Mouse (Mus musculus): ENCODE measurements at regions not wholly inside any gene's neighbourhood (a gene's known extent, or its start where the extent isn't known, plus 50 kb on each side); places are given as distances from the start of the nearest gene placed in this dataset.

DNA sequence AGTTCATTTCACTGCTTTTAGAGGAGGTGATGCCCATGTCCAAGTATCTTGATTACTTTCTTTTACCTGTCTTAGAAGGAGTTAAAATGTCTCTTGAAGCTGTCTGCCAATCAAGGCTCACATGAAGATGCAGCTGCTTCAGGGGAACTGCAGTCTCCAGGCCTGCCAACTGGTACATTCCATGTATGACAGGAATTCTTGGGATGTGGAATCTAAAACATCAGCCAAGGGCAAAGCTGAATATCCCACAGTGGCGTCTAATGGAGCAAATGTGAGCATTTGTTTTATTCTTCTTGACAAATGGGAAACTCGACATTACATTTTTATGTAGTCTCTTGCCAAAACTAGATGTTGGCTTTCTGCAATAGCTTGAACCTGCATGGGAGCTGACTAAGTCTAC, 438.7 kb upstream of the Adamts5 start:
- H3K27me3 ChIP-seq (replicated peaks; ENCODE audit: control insufficient read depth, insufficient read depth, low read length), result no peaks in the 10 kb centered on the region
- H3K4me2 ChIP-seq (ENCODE audit: low read length), result no peak overlapping the region
- H3K36me3 ChIP-seq (ENCODE audit: control insufficient read depth, insufficient read depth, low read length), result no peaks in the 10 kb centered on the region
- no peak overlapping the region for H3K4me3 ChIP-seq (ENCODE audit: low read length)
- H3K9me3 ChIP-seq (ENCODE audit: control insufficient read depth, low read length), result no peaks in the 10 kb centered on the region
- no peaks in the 10 kb centered on the region for H3K4me1 ChIP-seq (ENCODE audit: control insufficient read depth, insufficient read depth, low read depth, low read length)
- no peak for ATAC-seq
- WGBS, result 81% methylated on average over 2 of the region's 2 CpGs
- H3K9ac ChIP-seq (ENCODE audit: low read depth, low read length), result no peak overlapping the region
- H3K27ac ChIP-seq (ENCODE audit: low read depth, low read length), result no peak overlapping the region

- Histone ChIP-seq H3K4me3 (ENCODE audit: low read length) (no peak overlapping the region), H3K4me1 (ENCODE audit: control insufficient read depth, insufficient read depth, low read depth, low read length) (no peaks in the 10 kb centered on the region), H3K9me3 (ENCODE audit: control insufficient read depth, low read length) (no peaks in the 10 kb centered on the region), H3K4me2 (ENCODE audit: low read length) (no peak overlapping the region), H3K27ac (ENCODE audit: low read depth, low read length) (no peak overlapping the region), H3K9ac (ENCODE audit: low read depth, low read length) (no peak overlapping the region), H3K36me3 (ENCODE audit: control insufficient read depth, insufficient read depth, low read length) (no peaks in the 10 kb centered on the region), H3K27me3 (replicated peaks; ENCODE audit: control insufficient read depth, insufficient read depth, low read length) (no peaks in the 10 kb centered on the region)
- ATAC-seq, result no peak
- WGBS, result 75% methylated on average over 2 of the region's 2 CpGs
These were observed 423.8 kb upstream of the Adamts5 start for GRCm38 (mm10) chr16:86325406-86325805.

DNA sequence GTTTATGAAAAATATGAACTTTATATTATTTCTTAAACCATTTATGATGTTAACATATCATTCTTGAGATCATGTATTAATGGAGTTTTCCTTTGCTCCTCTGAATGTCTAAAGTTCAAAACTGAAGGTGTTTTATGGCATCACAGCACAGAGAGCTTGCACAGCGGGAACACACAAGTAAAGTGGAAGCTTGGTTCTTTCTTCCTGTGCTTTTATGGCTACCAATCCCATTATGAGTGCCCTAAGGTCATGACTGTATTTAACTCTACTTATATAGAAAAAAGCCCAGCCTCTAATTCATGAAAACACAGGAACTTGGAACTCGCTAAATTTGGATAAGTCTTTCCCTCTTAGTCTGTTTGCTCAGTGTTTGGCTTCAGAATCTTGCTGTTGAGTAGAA, 417.3 kb upstream of the Adamts5 start:
- no peak overlapping the region for H3K9ac ChIP-seq (ENCODE audit: low read depth, low read length)
- H3K4me1 ChIP-seq (ENCODE audit: control insufficient read depth, insufficient read depth, low read depth, low read length), result no peaks in the 10 kb centered on the region
- H3K9me3 ChIP-seq (ENCODE audit: control insufficient read depth, low read length), result no peaks in the 10 kb centered on the region
- no peak overlapping the region for H3K4me3 ChIP-seq (ENCODE audit: low read length)
- H3K36me3 ChIP-seq (ENCODE audit: control insufficient read depth, insufficient read depth, low read length), result no peaks in the 10 kb centered on the region
- WGBS, result 81% methylated on average over 2 of the region's 2 CpGs
- no peaks in the 10 kb centered on the region for H3K27me3 ChIP-seq (replicated peaks; ENCODE audit: control insufficient read depth, insufficient read depth, low read length)
- no peak for ATAC-seq
- H3K4me2 ChIP-seq (ENCODE audit: low read length), result no peak overlapping the region
- no peak overlapping the region for H3K27ac ChIP-seq (ENCODE audit: low read depth, low read length)

GRCm38 (mm10) chr16:86309696-86310095, 408.1 kb upstream of the Adamts5 start:
- Histone ChIP-seq H3K9ac (ENCODE audit: low read depth, low read length) (no peak overlapping the region), H3K9me3 (ENCODE audit: control insufficient read depth, low read length) (no peaks in the 10 kb centered on the region), H3K27ac (ENCODE audit: low read depth, low read length) (no peak overlapping the region), H3K36me3 (ENCODE audit: control insufficient read depth, insufficient read depth, low read length) (no peaks in the 10 kb centered on the region), H3K4me3 (ENCODE audit: low read length) (no peak overlapping the region), H3K27me3 (replicated peaks; ENCODE audit: control insufficient read depth, insufficient read depth, low read length) (no peaks in the 10 kb centered on the region), H3K4me1 (ENCODE audit: control insufficient read depth, insufficient read depth, low read depth, low read length) (no peaks in the 10 kb centered on the region), H3K4me2 (ENCODE audit: low read length) (no peak overlapping the region)
- ATAC-seq, result no peak
- WGBS, result 62% methylated on average over 2 of the region's 2 CpGs

GRCm38 (mm10) chr16:86303869-86304268, 402.2 kb upstream of the Adamts5 start:
- Histone ChIP-seq H3K27me3 (replicated peaks; ENCODE audit: control insufficient read depth, insufficient read depth, low read length) (no peaks in the 10 kb centered on the region), H3K9me3 (ENCODE audit: control insufficient read depth, low read length) (no peaks in the 10 kb centered on the region), H3K9ac (ENCODE audit: low read depth, low read length) (no peak overlapping the region), H3K4me2 (ENCODE audit: low read length) (no peak overlapping the region), H3K4me3 (ENCODE audit: low read length) (no peak overlapping the region), H3K27ac (ENCODE audit: low read depth, low read length) (no peak overlapping the region), H3K4me1 (ENCODE audit: control insufficient read depth, insufficient read depth, low read depth, low read length) (no peaks in the 10 kb centered on the region), H3K36me3 (ENCODE audit: control insufficient read depth, insufficient read depth, low read length) (no peaks in the 10 kb centered on the region)
- ATAC-seq, result no peak
- 94% methylated on average over 2 of the region's 2 CpGs for WGBS

- H3K9ac ChIP-seq (ENCODE audit: low read depth, low read length), result no peak overlapping the region
- H3K9me3 ChIP-seq (ENCODE audit: control insufficient read depth, low read length), result no peaks in the 10 kb centered on the region
- no peaks in the 10 kb centered on the region for H3K36me3 ChIP-seq (ENCODE audit: control insufficient read depth, insufficient read depth, low read length)
- no peak for ATAC-seq
- no peaks in the 10 kb centered on the region for H3K27me3 ChIP-seq (replicated peaks; ENCODE audit: control insufficient read depth, insufficient read depth, low read length)
- no peak overlapping the region for H3K27ac ChIP-seq (ENCODE audit: low read depth, low read length)
- no peak overlapping the region for H3K4me3 ChIP-seq (ENCODE audit: low read length)
- H3K4me2 ChIP-seq (ENCODE audit: low read length), result no peak overlapping the region
- no peaks in the 10 kb centered on the region for H3K4me1 ChIP-seq (ENCODE audit: control insufficient read depth, insufficient read depth, low read depth, low read length)
- WGBS, result 71% methylated on average over 3 of the region's 3 CpGs
These were observed 401.0 kb upstream of the Adamts5 start for GRCm38 (mm10) chr16:86302451-86303145.

GRCm38 (mm10) chr16:86294436-86294835, 392.8 kb upstream of the Adamts5 start:
- no peaks in the 10 kb centered on the region for H3K36me3 ChIP-seq (ENCODE audit: control insufficient read depth, insufficient read depth, low read length)
- no peak overlapping the region for H3K27ac ChIP-seq (ENCODE audit: low read depth, low read length)
- no peaks in the 10 kb centered on the region for H3K27me3 ChIP-seq (replicated peaks; ENCODE audit: control insufficient read depth, insufficient read depth, low read length)
- H3K4me2 ChIP-seq (ENCODE audit: low read length), result no peak overlapping the region
- no peaks in the 10 kb centered on the region for H3K4me1 ChIP-seq (ENCODE audit: control insufficient read depth, insufficient read depth, low read depth, low read length)
- 85% methylated on average over 2 of the region's 2 CpGs for WGBS
- H3K9me3 ChIP-seq (ENCODE audit: control insufficient read depth, low read length), result no peaks in the 10 kb centered on the region
- ATAC-seq, result no peak
- no peak overlapping the region for H3K9ac ChIP-seq (ENCODE audit: low read depth, low read length)
- H3K4me3 ChIP-seq (ENCODE audit: low read length), result no peak overlapping the region

DNA sequence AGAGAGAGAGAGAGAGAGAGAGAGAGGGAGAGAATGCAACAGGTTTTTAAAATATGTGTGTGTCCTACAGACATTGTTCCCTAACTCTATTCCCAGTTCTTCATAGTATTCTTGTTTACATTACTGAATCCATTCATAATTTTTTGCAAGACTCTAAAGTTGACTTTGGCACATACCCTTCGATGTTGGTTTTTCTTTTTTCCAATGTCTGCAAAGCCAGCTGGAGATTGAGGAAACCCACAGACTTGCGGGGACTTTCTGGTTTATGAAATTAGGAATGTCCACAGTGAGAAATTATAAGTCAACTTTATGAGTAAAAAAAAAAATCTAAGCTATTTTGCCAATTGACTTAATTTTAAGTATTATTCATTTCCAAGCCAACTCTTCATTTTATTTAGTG, 379.7 kb upstream of the Adamts5 start:
- H3K4me1 ChIP-seq (ENCODE audit: control insufficient read depth, insufficient read depth, low read depth, low read length), result no peaks in the 10 kb centered on the region
- no peaks in the 10 kb centered on the region for H3K9me3 ChIP-seq (ENCODE audit: control insufficient read depth, low read length)
- H3K27me3 ChIP-seq (replicated peaks; ENCODE audit: control insufficient read depth, insufficient read depth, low read length), result no peaks in the 10 kb centered on the region
- no peak overlapping the region for H3K4me3 ChIP-seq (ENCODE audit: low read length)
- WGBS, result 87% methylated on average over 2 of the region's 2 CpGs
- no peak overlapping the region for H3K9ac ChIP-seq (ENCODE audit: low read depth, low read length)
- H3K27ac ChIP-seq (ENCODE audit: low read depth, low read length), result no peak overlapping the region
- no peak overlapping the region for H3K4me2 ChIP-seq (ENCODE audit: low read length)
- no peak for ATAC-seq
- H3K36me3 ChIP-seq (ENCODE audit: control insufficient read depth, insufficient read depth, low read length), result no peaks in the 10 kb centered on the region

DNA sequence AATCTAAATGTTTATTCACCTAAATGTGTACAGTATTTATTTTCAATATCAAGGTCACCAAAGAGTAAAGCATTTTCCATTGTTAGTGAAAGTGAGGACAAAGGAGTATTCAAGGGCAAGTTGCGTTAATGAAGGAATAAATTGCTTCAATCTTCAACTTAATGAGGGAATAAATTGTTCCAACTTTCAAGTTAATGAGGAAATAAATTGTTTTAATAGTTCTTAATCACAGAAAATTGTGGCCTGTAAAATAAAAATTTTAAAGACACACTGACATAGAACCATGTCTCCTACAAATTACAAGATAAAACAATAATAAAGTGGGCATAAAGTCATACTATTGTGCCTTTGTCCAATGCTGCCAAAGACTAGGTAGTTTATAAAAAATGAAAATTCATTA, 375.4 kb upstream of the Adamts5 start:
- WGBS, result 80% methylated on average over 1 of the region's 1 CpGs
- H3K36me3 ChIP-seq (ENCODE audit: control insufficient read depth, insufficient read depth, low read length), result no peaks in the 10 kb centered on the region
- H3K27ac ChIP-seq (ENCODE audit: low read depth, low read length), result no peak overlapping the region
- H3K4me2 ChIP-seq (ENCODE audit: low read length), result no peak overlapping the region
- H3K9ac ChIP-seq (ENCODE audit: low read depth, low read length), result no peak overlapping the region
- H3K4me1 ChIP-seq (ENCODE audit: control insufficient read depth, insufficient read depth, low read depth, low read length), result no peaks in the 10 kb centered on the region
- no peak overlapping the region for H3K4me3 ChIP-seq (ENCODE audit: low read length)
- no peaks in the 10 kb centered on the region for H3K9me3 ChIP-seq (ENCODE audit: control insufficient read depth, low read length)
- no peak for ATAC-seq
- H3K27me3 ChIP-seq (replicated peaks; ENCODE audit: control insufficient read depth, insufficient read depth, low read length), result no peaks in the 10 kb centered on the region

- no peaks in the 10 kb centered on the region for H3K36me3 ChIP-seq (ENCODE audit: control insufficient read depth, insufficient read depth, low read length)
- no peak for ATAC-seq
These were observed 360.0 kb upstream of the Adamts5 start for GRCm38 (mm10) chr16:86261612-86262011.

More at GRCm38 (mm10) chr16:86261612-86262011, 360.0 kb upstream of the Adamts5 start:
- no peak overlapping the region for H3K9ac ChIP-seq (ENCODE audit: low read depth, low read length)
- WGBS, result 51% methylated on average over 8 of the region's 8 CpGs
- no peak overlapping the region for H3K27ac ChIP-seq (ENCODE audit: low read depth, low read length)
- no peaks in the 10 kb centered on the region for H3K27me3 ChIP-seq (replicated peaks; ENCODE audit: control insufficient read depth, insufficient read depth, low read length)
- H3K4me1 ChIP-seq (ENCODE audit: control insufficient read depth, insufficient read depth, low read depth, low read length), result no peaks in the 10 kb centered on the region
- H3K4me3 ChIP-seq (ENCODE audit: low read length), result no peak overlapping the region
- no peaks in the 10 kb centered on the region for H3K9me3 ChIP-seq (ENCODE audit: control insufficient read depth, low read length)
- no peak overlapping the region for H3K4me2 ChIP-seq (ENCODE audit: low read length)

Measured in hindbrain, embryonic 16.5 days (tissue).